Mouse (Mus musculus): ENCODE measurements at regions not wholly inside any gene's neighbourhood (a gene's known extent, or its start where the extent isn't known, plus 50 kb on each side); places are given as distances from the start of the nearest gene placed in this dataset.

GRCm38 (mm10) chr11:44127088-44127487 is 226.1 kb upstream of the Adra1b start:
- Histone ChIP-seq H3K4me3 (no peak overlapping the region), H3K27me3 (no peaks in the 10 kb centered on the region), H3K9ac (no peak overlapping the region), H3K4me2 (0 out of 2 replicates have a peak overlapping the region, but pooled peaks have one; percentile 0), H3K27ac (no peak overlapping the region), H3K9me3 (replicated peaks) (no peaks in the 10 kb centered on the region), H3K36me3 (no peaks in the 10 kb centered on the region), H3K4me1 (replicated peaks) (peaks cover 4% of the 10 kb centered on the region; the same call in 1 of the 2 replicates)
- 35% methylated on average over 9 of the region's 9 CpGs for WGBS
- no peak for ATAC-seq (replicated peaks; ENCODE audit: insufficient number of reproducible peaks, insufficient read depth, low FRiP score, low read depth)

GRCm38 (mm10) chr11:44128481-44128880 is 227.5 kb upstream of the Adra1b start:
- Histone ChIP-seq H3K27ac (no peak overlapping the region), H3K9me3 (replicated peaks) (no peaks in the 10 kb centered on the region), H3K4me2 (no peak overlapping the region), H3K9ac (no peak overlapping the region), H3K4me1 (replicated peaks) (peaks cover 4% of the 10 kb centered on the region; the same call in 1 of the 2 replicates), H3K4me3 (no peak overlapping the region), H3K36me3 (no peaks in the 10 kb centered on the region), H3K27me3 (no peaks in the 10 kb centered on the region)
- 89% methylated on average over 6 of the region's 6 CpGs for WGBS
- no peak for ATAC-seq (replicated peaks; ENCODE audit: insufficient number of reproducible peaks, insufficient read depth, low FRiP score, low read depth)

GRCm38 (mm10) chr11:44133244-44133643 is 232.2 kb upstream of the Adra1b start:
- Histone ChIP-seq H3K36me3 (no peaks in the 10 kb centered on the region), H3K4me1 (replicated peaks) (no peaks in the 10 kb centered on the region), H3K4me3 (no peak overlapping the region), H3K9ac (no peak overlapping the region), H3K27ac (no peak overlapping the region), H3K9me3 (replicated peaks) (no peaks in the 10 kb centered on the region), H3K4me2 (no peak overlapping the region), H3K27me3 (no peaks in the 10 kb centered on the region)
- WGBS, result 66% methylated on average over 7 of the region's 7 CpGs
- no peak for ATAC-seq (replicated peaks; ENCODE audit: insufficient number of reproducible peaks, insufficient read depth, low FRiP score, low read depth)

GRCm38 (mm10) chr11:44136024-44136423 is 235.0 kb upstream of the Adra1b start:
- 73% methylated on average over 3 of the region's 3 CpGs for WGBS
- no peak overlapping the region for H3K27ac ChIP-seq
- H3K4me3 ChIP-seq, result no peak overlapping the region
- no peaks in the 10 kb centered on the region for H3K27me3 ChIP-seq
- H3K9me3 ChIP-seq (replicated peaks), result no peaks in the 10 kb centered on the region
- H3K4me1 ChIP-seq (replicated peaks), result no peaks in the 10 kb centered on the region
- H3K9ac ChIP-seq, result no peak overlapping the region
- H3K36me3 ChIP-seq, result no peaks in the 10 kb centered on the region
- no peak overlapping the region for H3K4me2 ChIP-seq
- no peak for ATAC-seq (replicated peaks; ENCODE audit: insufficient number of reproducible peaks, insufficient read depth, low FRiP score, low read depth)

- Histone ChIP-seq H3K27ac (no peak overlapping the region), H3K9me3 (replicated peaks) (no peaks in the 10 kb centered on the region), H3K9ac (no peak overlapping the region), H3K4me2 (no peak overlapping the region), H3K4me3 (no peak overlapping the region), H3K36me3 (no peaks in the 10 kb centered on the region), H3K4me1 (replicated peaks) (no peaks in the 10 kb centered on the region), H3K27me3 (no peaks in the 10 kb centered on the region)
- WGBS, result 84% methylated on average over 4 of the region's 4 CpGs
- no peak for ATAC-seq (replicated peaks; ENCODE audit: insufficient number of reproducible peaks, insufficient read depth, low FRiP score, low read depth)
These were observed 242.0 kb upstream of the Adra1b start for GRCm38 (mm10) chr11:44142996-44143395.

GRCm38 (mm10) chr11:44144477-44144876 is 243.5 kb upstream of the Adra1b start:
- Histone ChIP-seq H3K4me1 (replicated peaks) (no peaks in the 10 kb centered on the region), H3K9ac (no peak overlapping the region), H3K36me3 (no peaks in the 10 kb centered on the region), H3K27me3 (no peaks in the 10 kb centered on the region), H3K4me2 (no peak overlapping the region), H3K27ac (no peak overlapping the region), H3K4me3 (no peak overlapping the region), H3K9me3 (replicated peaks) (no peaks in the 10 kb centered on the region)
- 73% methylated on average over 3 of the region's 3 CpGs for WGBS
- no peak for ATAC-seq (replicated peaks; ENCODE audit: insufficient number of reproducible peaks, insufficient read depth, low FRiP score, low read depth)

- no peak overlapping the region for H3K9ac ChIP-seq
- no peaks in the 10 kb centered on the region for H3K4me1 ChIP-seq (replicated peaks)
- no peak overlapping the region for H3K4me3 ChIP-seq
- ATAC-seq (replicated peaks; ENCODE audit: insufficient number of reproducible peaks, insufficient read depth, low FRiP score, low read depth), result no peak
- no peaks in the 10 kb centered on the region for H3K27me3 ChIP-seq
- H3K27ac ChIP-seq, result no peak overlapping the region
- no peaks in the 10 kb centered on the region for H3K36me3 ChIP-seq
- 80% methylated on average over 3 of the region's 3 CpGs for WGBS
- no peak overlapping the region for H3K4me2 ChIP-seq
- no peaks in the 10 kb centered on the region for H3K9me3 ChIP-seq (replicated peaks)
These were observed 245.4 kb upstream of the Adra1b start for GRCm38 (mm10) chr11:44146419-44146818.

- no peaks in the 10 kb centered on the region for H3K27me3 ChIP-seq
- H3K4me3 ChIP-seq, result no peak overlapping the region
- no peaks in the 10 kb centered on the region for H3K9me3 ChIP-seq (replicated peaks)
- H3K9ac ChIP-seq, result no peak overlapping the region
- ATAC-seq (replicated peaks; ENCODE audit: insufficient number of reproducible peaks, insufficient read depth, low FRiP score, low read depth), result no peak
- no peaks in the 10 kb centered on the region for H3K36me3 ChIP-seq
- no peak overlapping the region for H3K27ac ChIP-seq
- 78% methylated on average over 3 of the region's 3 CpGs for WGBS
- H3K4me2 ChIP-seq, result no peak overlapping the region
- peaks cover 23% of the 10 kb centered on the region for H3K4me1 ChIP-seq (replicated peaks)
These were observed 246.3 kb upstream of the Il12b start for GRCm38 (mm10) chr11:44153576-44153975.

- H3K27me3 ChIP-seq, result no peaks in the 10 kb centered on the region
- H3K9ac ChIP-seq, result no peak overlapping the region
- no peaks in the 10 kb centered on the region for H3K36me3 ChIP-seq
- ATAC-seq (replicated peaks; ENCODE audit: insufficient number of reproducible peaks, insufficient read depth, low FRiP score, low read depth), result no peak
- 39% methylated on average over 2 of the region's 2 CpGs for WGBS
- H3K27ac ChIP-seq, result peak overlapping the region; percentile 58
- no peak overlapping the region for H3K4me3 ChIP-seq
- H3K9me3 ChIP-seq (replicated peaks), result no peaks in the 10 kb centered on the region
- H3K4me1 ChIP-seq (replicated peaks), result peaks cover 23% of the 10 kb centered on the region
- H3K4me2 ChIP-seq, result no peak overlapping the region
These were observed 244.3 kb upstream of the Il12b start for GRCm38 (mm10) chr11:44155591-44155990.

- WGBS, result 20% methylated on average over 5 of the region's 5 CpGs
- Histone ChIP-seq H3K4me2 (no peak overlapping the region), H3K9ac (no peak overlapping the region), H3K9me3 (replicated peaks) (no peaks in the 10 kb centered on the region), H3K27ac (peak overlapping the region; percentile 58), H3K36me3 (no peaks in the 10 kb centered on the region), H3K27me3 (no peaks in the 10 kb centered on the region), H3K4me3 (no peak overlapping the region), H3K4me1 (replicated peaks) (peaks cover 23% of the 10 kb centered on the region)
- ATAC-seq (replicated peaks; ENCODE audit: insufficient number of reproducible peaks, insufficient read depth, low FRiP score, low read depth), result peak; percentile 91
These were observed 243.8 kb upstream of the Il12b start for GRCm38 (mm10) chr11:44156081-44156480.

- 45% methylated on average over 3 of the region's 3 CpGs for WGBS
- no peak for ATAC-seq (replicated peaks; ENCODE audit: insufficient number of reproducible peaks, insufficient read depth, low FRiP score, low read depth)
These were observed 243.1 kb upstream of the Il12b start for GRCm38 (mm10) chr11:44156490-44157345.

GRCm38 (mm10) chr11:44158236-44158635 is 241.6 kb upstream of the Il12b start:
- WGBS, result 62% methylated on average over 5 of the region's 5 CpGs
- no peak overlapping the region for H3K4me2 ChIP-seq
- H3K9me3 ChIP-seq (replicated peaks), result no peaks in the 10 kb centered on the region
- no peak overlapping the region for H3K27ac ChIP-seq
- H3K9ac ChIP-seq, result no peak overlapping the region
- H3K4me3 ChIP-seq, result no peak overlapping the region
- no peaks in the 10 kb centered on the region for H3K36me3 ChIP-seq
- no peaks in the 10 kb centered on the region for H3K27me3 ChIP-seq
- ATAC-seq (replicated peaks; ENCODE audit: insufficient number of reproducible peaks, insufficient read depth, low FRiP score, low read depth), result no peak
- H3K4me1 ChIP-seq (replicated peaks), result peaks cover 27% of the 10 kb centered on the region

More at GRCm38 (mm10) chr11:44156490-44157345, 243.1 kb upstream of the Il12b start:
- Histone ChIP-seq H3K4me2 (no peak overlapping the region), H3K27ac (peak overlapping the region; percentile 58), H3K36me3 (no peaks in the 10 kb centered on the region), H3K4me3 (no peak overlapping the region), H3K9ac (no peak overlapping the region), H3K4me1 (replicated peaks) (peaks cover 23% of the 10 kb centered on the region), H3K9me3 (replicated peaks) (no peaks in the 10 kb centered on the region), H3K27me3 (no peaks in the 10 kb centered on the region)
